Mouse (Mus musculus) liver, embryonic 16.5 days (tissue): ENCODE measurements around the gene C1ql4. TPM values are rescaled to one million over a fixed set of nuclear protein-coding genes. Genes with fewer than 3 reads are reported as not detected.

Experiments
- ATAC-seq: fragments of 200-750 bp; cut with Nextera tagmentation; 2 replicates; pipeline ENCODE4 v1.8.0; 2017; ENCODE audit warnings: low read depth, mild to moderate bottlenecking, moderate number of reproducible peaks, moderate library complexity
- H3K27ac ChIP-seq: fragments of 300-500 bp; sonication (generic); 2 replicates; pipeline ENCODE4 v1.5.1; 2014; ENCODE audit warnings: mild to moderate bottlenecking, low read length
- H3K27me3 ChIP-seq: fragments of 300-500 bp; sonication (generic); 2 replicates; pipeline ENCODE4 v1.6.1; 2014; ENCODE audit warnings: low read depth, low read length, mixed read lengths; ENCODE audit not compliant: control insufficient read depth, insufficient read depth
- H3K36me3 ChIP-seq: fragments of 300-500 bp; sonication (generic); 2 replicates; pipeline ENCODE4 v1.6.1; 2014; ENCODE audit warnings: mild to moderate bottlenecking; ENCODE audit not compliant: control insufficient read depth, insufficient read depth
- H3K4me1 ChIP-seq: fragments of 300-500 bp; sonication (generic); 2 replicates; pipeline ENCODE4 v1.6.1; 2014; ENCODE audit warnings: low read depth, low read length, mixed read lengths; ENCODE audit not compliant: control insufficient read depth
- H3K4me2 ChIP-seq: fragments of 300-500 bp; sonication (generic); 2 replicates; pipeline ENCODE4 v1.6.1; 2014; ENCODE audit warnings: low read depth, low read length, mixed read lengths
- H3K4me3 ChIP-seq: fragments of 300-500 bp; sonication (generic); 2 replicates; pipeline ENCODE4 v1.5.1; 2014; ENCODE audit warnings: low read depth, mild to moderate bottlenecking, low read length
- H3K9ac ChIP-seq: fragments of 300-500 bp; sonication (generic); 2 replicates; pipeline ENCODE4 v1.6.1; 2014; ENCODE audit warnings: low read depth, low read length
- H3K9me3 ChIP-seq: fragments of 300-500 bp; sonication (generic); replicated peaks from 2 replicates; pipeline ENCODE4 v1.6.1; 2016; ENCODE audit warnings: low read length; ENCODE audit not compliant: control insufficient read depth
- WGBS: fragments of 180-500 bp; shearing (Covaris S2); extraction: QIAGEN DNeasy Blood & Tissue Kit; methylation state at CpG from one replicate; pipeline ENCODE4 v1.1.7; 2014; ENCODE audit not compliant: insufficient replicate concordance; 5-methylcytosine and 5-hydroxymethylcytosine counted together
- polyA plus RNA-seq: library from polyadenylated mRNA; unstranded; fragments of >200 nt; fragmentation: Nextera tagmentation; extraction: Ambion mirVana; gene quantifications from 2 replicates; pipeline ENCODE4 v1.2.1, GENCODE M21; 2015

The C1ql4 gene
- not detected in 2 replicates for polyA plus RNA-seq

DNA sequence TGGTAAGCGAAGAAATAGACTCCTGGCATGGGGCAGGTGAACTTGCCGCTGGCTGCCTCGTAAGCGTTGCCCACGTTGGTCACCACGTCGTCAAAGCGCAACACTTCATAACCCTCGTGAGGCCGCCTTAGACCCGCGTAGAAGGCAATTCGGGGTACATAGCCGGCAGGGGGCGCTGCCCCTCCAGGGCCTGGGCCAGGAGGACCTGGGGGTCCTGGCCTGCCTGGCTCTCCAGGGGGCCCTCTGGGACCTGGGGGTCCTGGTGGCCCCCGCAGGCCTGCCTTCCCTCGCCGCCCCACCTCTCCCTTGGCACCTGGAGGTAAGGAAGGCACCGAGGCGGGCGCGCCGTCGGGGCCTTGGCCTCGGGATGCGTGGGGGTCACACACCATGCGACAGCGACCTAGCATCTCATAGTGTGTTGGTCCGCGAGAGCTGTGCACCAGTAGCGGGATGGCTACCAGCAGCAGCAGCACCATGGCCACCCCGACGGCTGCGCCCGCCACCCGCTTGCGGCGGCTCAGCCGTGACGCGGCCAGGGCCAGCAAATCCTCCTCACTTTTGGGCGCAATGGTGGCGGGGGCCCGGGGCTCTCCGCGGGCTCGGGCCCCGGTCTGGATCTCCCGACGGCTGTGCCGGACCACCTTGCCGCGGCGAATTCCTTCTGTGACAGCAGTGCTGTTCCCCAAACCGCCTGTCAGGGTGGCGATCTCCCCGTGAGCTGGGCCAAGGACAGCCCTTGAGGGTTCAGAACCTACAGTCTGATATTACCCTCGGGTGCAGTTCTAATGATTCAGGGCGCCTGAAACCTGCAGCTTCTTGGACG is at the start of gene C1ql4:
Gene C1ql4, minus strand, starts transcription at position 565 of the 823 bp plus-strand sequence.
- peak within 1 kb of the TSS; percentile 25; the same call in 1 of the 2 replicates for H3K4me3 ChIP-seq
- H3K4me2 ChIP-seq = peak within 1 kb of the TSS; percentile 33
- no peak within 1 kb of the TSS for H3K9ac ChIP-seq
- no peaks in the 10 kb centered on the region for H3K9me3 ChIP-seq
- H3K27me3 ChIP-seq = peaks cover 79% of the 10 kb centered on the region
- H3K4me1 ChIP-seq = peaks cover 10% of the 10 kb centered on the region
- H3K36me3 ChIP-seq = peaks cover 4% of the 10 kb centered on the region; the same call in 1 of the 2 replicates
- H3K27ac ChIP-seq = no peak within 1 kb of the TSS
- ATAC-seq = no peak
- 12% methylated on average over 60 of the region's 60 CpGs for WGBS

DNA sequence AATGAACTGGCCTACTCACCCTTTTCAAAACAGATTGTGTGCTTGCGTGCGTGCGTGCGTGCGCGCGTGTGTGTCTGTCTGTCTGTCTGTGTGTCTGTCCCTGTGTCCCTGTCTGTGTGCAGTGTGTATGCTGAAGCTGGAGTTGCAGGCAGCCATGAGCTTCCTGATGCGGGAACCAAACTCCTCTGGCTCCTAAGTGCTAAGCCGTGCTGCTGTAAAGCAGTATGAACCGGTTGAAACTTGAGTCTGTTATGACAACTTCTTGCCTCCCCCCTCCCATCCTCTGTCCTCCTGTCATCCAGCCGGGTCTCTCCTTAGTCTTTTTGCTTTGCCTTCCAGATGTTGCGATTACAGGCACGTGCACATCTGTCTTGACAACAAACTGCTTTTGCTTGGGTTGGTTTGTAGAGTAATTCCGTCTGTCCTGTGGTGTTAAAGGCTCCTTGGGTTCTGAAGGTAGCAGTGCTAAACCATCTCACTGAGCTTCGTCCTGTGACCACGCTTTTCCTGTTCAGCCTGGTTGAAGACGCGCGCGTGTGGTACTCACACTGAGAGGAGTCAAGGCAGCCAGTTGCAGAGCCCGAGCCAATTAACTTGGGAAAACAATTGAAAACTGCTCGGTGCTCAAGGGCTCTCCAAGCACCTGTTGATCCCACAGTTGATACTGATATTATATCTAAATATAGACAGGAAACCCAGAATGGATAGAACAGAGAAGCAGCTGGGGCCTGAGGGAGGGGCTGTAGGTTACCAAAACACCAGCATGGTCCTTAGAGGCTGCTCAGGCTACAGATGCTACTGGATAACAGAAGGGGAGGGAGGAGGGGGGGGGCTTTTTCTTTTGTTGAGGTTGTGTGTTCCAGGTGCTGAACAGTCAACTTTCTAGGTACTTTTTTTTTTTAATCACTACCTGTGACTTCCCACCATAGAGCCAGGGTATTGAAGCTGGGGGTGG is 42.6 kb upstream of the C1ql4 start:
- no peak overlapping the region for H3K9ac ChIP-seq
- H3K9me3 ChIP-seq = no peaks in the 10 kb centered on the region
- no peak overlapping the region for H3K4me3 ChIP-seq
- H3K36me3 ChIP-seq = no peaks in the 10 kb centered on the region
- H3K4me1 ChIP-seq = peaks cover 3% of the 10 kb centered on the region
- peaks cover 11% of the 10 kb centered on the region for H3K27me3 ChIP-seq
- H3K4me2 ChIP-seq = no peak overlapping the region
- H3K27ac ChIP-seq = no peak overlapping the region
- no peak for ATAC-seq
- 53% methylated on average over 22 of the region's 22 CpGs for WGBS

DNA sequence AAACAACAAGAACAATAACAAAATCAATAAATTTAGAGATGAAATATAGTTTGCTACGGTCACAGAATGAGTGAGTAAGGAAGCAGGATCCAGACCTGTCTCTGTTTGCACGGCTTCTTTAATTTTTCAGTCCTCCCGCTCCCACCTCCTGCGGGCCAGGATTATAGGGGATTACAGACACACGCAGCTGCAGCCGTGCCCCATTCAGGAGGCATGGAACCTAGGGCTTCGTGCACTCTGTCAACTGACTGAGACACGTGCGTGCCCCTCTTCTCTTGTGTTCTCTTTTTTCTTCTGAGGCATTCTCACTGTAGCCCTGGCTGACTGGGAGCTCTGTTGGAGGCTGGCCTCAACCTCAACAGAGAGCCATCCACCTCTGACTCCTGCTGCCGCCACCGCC is 41.8 kb upstream of the C1ql4 start:
- no peaks in the 10 kb centered on the region for H3K36me3 ChIP-seq
- peaks cover 11% of the 10 kb centered on the region for H3K27me3 ChIP-seq
- H3K4me3 ChIP-seq = no peak overlapping the region
- no peaks in the 10 kb centered on the region for H3K9me3 ChIP-seq
- H3K4me2 ChIP-seq = no peak overlapping the region
- ATAC-seq = no peak
- no peak overlapping the region for H3K27ac ChIP-seq
- H3K4me1 ChIP-seq = peaks cover 3% of the 10 kb centered on the region
- no peak overlapping the region for H3K9ac ChIP-seq
- 74% methylated on average over 11 of the region's 11 CpGs for WGBS

DNA sequence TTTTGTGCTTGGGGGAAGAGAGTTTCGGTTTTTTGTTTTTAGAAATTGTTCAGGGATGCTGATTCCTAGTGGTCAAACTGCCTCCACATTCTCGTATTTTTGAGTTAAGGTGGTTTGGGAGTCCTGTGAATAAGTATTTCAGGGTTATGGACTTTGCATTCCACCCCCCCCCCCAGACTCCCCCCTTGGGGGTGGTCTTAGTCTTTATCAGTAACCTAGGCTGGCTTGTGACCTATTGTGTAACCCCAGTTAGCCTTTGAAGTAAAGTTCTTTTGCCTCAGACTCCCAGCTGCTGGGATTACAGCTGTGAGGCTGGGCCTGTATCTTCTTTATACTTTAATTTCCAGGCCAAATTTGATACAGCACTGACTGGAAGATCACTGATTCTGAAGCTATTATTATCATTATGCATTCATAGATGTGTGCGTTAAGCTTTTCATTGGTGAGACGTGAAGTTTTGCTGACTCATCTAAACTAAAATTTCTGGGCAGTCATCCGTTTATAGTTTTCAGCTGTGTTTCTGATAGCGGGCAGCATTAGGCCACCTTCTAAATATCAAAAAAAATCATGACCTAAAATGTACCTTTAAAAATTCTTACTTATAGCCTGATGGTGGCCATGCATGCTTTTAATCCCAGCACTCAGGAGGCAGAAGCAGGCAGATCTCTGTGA is 40.4 kb upstream of the C1ql4 start:
- peaks cover 11% of the 10 kb centered on the region for H3K27me3 ChIP-seq
- H3K4me3 ChIP-seq = no peak overlapping the region
- H3K9me3 ChIP-seq = no peaks in the 10 kb centered on the region
- H3K4me1 ChIP-seq = peaks cover 3% of the 10 kb centered on the region
- H3K4me2 ChIP-seq = 0 out of 2 replicates have a peak overlapping the region, but pooled peaks have one; percentile 14
- 41% methylated on average over 6 of the region's 6 CpGs for WGBS
- no peak overlapping the region for H3K27ac ChIP-seq
- no peaks in the 10 kb centered on the region for H3K36me3 ChIP-seq
- ATAC-seq = no peak
- H3K9ac ChIP-seq = no peak overlapping the region

DNA sequence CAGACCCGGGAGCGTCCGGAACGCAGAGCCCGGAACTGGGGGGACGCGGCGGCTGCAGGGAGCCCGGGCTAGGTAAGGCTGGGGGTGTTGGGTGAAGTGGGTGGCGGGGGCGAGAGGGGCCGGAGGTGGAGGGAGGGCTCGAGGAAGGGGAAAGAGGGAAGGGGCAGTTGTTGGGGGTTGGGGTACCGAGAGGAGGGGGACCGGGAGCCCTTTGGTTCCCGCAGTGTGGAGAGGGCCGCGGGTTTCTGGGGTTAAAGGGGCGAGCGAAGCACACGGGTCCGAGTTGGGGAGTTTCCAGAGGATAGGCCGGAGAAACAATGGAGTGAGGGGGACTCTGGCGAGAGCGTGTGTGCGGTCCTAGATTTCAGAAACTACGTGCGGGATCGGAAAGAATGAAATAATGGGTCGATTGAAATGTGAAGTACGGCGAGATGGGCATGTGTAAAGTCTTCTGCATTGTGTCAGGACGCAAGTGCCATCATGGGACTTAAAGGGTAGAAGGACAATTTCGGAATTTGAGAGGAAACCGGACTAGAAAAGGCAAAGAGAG is 39.3 kb upstream of the C1ql4 start:
- WGBS = under 1% methylated on average over 35 of the region's 35 CpGs
- no peaks in the 10 kb centered on the region for H3K36me3 ChIP-seq
- H3K4me1 ChIP-seq = peaks cover 3% of the 10 kb centered on the region
- H3K27ac ChIP-seq = peak overlapping the region; percentile 76
- peak overlapping the region; percentile 71 for H3K4me3 ChIP-seq
- H3K4me2 ChIP-seq = peak overlapping the region; percentile 86
- no peaks in the 10 kb centered on the region for H3K9me3 ChIP-seq
- no peak for ATAC-seq
- H3K27me3 ChIP-seq = peaks cover 11% of the 10 kb centered on the region
- peak overlapping the region; percentile 75 for H3K9ac ChIP-seq

DNA sequence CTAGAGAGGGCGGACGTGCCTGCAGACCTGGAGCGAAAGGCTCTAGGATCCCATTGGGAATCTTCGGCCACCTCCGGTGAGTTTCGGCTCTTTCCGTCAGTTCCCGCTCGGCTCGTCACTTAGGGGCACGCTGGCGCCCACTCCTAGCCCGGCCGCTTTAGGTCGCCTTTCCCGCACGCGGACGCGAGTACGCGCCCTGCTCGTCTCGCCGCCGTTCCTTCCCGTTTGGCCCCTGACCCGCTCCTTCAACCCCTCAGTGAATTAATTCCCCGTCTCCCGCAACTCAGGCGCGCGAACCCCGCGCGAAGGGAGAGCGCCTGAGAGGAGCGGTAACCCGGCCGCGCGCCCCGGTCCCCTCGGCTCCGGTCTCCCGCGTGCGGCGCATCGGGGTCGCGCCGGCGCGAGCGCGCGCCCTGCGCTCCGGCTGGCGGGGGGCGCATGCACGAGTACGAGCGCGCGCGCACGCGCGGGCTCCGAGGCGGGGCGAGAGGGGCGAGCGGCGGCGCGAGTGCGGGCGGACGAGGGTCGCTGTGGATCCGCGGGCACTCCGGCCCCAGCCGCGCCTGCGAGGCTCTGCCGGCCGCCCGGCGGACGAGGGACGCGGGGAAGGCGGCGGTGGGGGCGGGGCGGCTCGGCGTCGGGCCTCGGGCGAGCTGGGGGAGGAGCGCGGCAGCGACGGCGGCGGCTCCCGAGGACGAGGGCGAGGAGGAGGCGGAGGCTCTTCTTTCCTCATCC is 38.6 kb upstream of the C1ql4 start:
- Histone ChIP-seq H3K4me3 (peak overlapping the region; percentile 71), H3K36me3 (no peaks in the 10 kb centered on the region), H3K9ac (peak overlapping the region; percentile 75), H3K27me3 (peaks cover 11% of the 10 kb centered on the region), H3K9me3 (no peaks in the 10 kb centered on the region), H3K4me2 (peak overlapping the region; percentile 86), H3K4me1 (peaks cover 3% of the 10 kb centered on the region), H3K27ac (peak overlapping the region; percentile 76)
- under 1% methylated on average over 96 of the region's 115 CpGs for WGBS
- ATAC-seq = peak; percentile 72

DNA sequence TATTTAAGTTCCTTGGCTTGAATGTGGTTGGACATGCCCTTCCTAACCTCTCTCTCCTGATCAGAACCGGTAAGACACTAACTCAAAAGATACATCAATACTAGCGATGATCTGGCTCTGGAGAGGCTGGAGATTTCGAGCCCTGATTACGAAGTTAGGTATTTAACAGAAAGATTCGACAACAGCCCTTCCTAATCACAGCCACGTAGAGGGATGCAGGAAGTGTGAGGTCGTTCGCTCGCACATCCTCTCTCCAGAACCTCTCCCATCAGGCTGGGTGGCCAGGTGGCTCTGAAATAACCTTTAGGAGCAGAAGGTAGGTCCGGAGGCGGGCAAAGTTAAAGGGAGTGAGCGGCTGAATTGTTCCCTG is 38.1 kb upstream of the C1ql4 start, which contains the start of gene Spats2:
Gene Spats2, plus strand, starts transcription at position 206 of the 370 bp plus-strand sequence.
- Histone ChIP-seq H3K27ac (peak within 1 kb of the TSS; percentile 76), H3K9ac (peak within 1 kb of the TSS; percentile 75), H3K9me3 (no peaks in the 10 kb centered on the region), H3K36me3 (no peaks in the 10 kb centered on the region), H3K4me1 (peaks cover 3% of the 10 kb centered on the region), H3K4me3 (peak within 1 kb of the TSS; percentile 71), H3K27me3 (peaks cover 11% of the 10 kb centered on the region), H3K4me2 (peak within 1 kb of the TSS; percentile 86)
- 2% methylated on average over 12 of the region's 12 CpGs for WGBS
- ATAC-seq = no peak; the same call in 1 of the 2 replicates

DNA sequence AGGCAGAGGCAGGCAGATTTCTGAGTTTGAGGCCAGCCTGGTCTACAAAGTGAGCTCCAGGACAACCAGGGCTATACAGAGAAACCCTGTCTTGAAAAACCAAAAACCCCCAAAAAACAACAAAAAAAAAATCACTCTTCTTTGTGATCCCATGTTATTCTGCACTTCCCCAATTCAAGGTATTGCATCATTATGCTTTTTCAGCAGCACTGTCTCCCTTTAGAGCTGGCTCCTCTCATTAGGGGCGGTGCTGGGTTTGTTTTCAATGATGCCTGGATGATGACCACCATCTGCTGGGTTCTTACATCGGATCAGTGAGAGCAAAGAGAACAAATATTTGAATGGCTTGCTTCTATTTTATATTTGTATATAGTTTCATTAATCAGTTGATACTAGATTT is 35.0 kb upstream of the C1ql4 start:
- Histone ChIP-seq H3K4me1 (peaks cover 3% of the 10 kb centered on the region), H3K27me3 (peaks cover 11% of the 10 kb centered on the region), H3K4me2 (no peak overlapping the region), H3K9me3 (no peaks in the 10 kb centered on the region), H3K4me3 (no peak overlapping the region), H3K27ac (no peak overlapping the region), H3K36me3 (no peaks in the 10 kb centered on the region), H3K9ac (no peak overlapping the region)
- WGBS = 45% methylated on average over 2 of the region's 2 CpGs
- no peak for ATAC-seq
